Mouse (Mus musculus) kidney, embryonic 16.5 days (tissue): ENCODE data around the gene Ubxn1. TPM values are rescaled to one million over a fixed set of nuclear protein-coding genes. Genes with fewer than 3 reads are reported as not detected.

Experiments
- ATAC-seq: fragments of 200-750 bp; cut with Nextera tagmentation; 2 replicates; pipeline ENCODE4 v1.8.0; 2017; ENCODE audit warnings: moderate TSS enrichment; ENCODE audit not compliant: low FRiP score, low TSS enrichment
- H3K27ac ChIP-seq: fragments of 300-500 bp; sonication (generic); 2 replicates; pipeline ENCODE4 v1.5.1; 2014; ENCODE audit warnings: low read length
- H3K27me3 ChIP-seq: fragments of 300-500 bp; sonication (generic); 2 replicates; pipeline ENCODE4 v1.6.1; 2014; ENCODE audit warnings: low read length, control low read depth, mixed read lengths; ENCODE audit not compliant: insufficient read depth
- H3K36me3 ChIP-seq: fragments of 300-500 bp; sonication (generic); 2 replicates; pipeline ENCODE4 v1.6.1; 2014; ENCODE audit warnings: low read length, control low read depth, mixed read lengths; ENCODE audit not compliant: insufficient read depth
- H3K4me1 ChIP-seq: fragments of 300-500 bp; sonication (generic); 2 replicates; pipeline ENCODE4 v1.6.1; 2014; ENCODE audit warnings: low read length, control low read depth, mixed read lengths; ENCODE audit not compliant: insufficient read depth
- H3K4me2 ChIP-seq: fragments of 300-500 bp; sonication (generic); replicated peaks from 2 replicates; pipeline ENCODE4 v1.6.1; 2014; ENCODE audit warnings: low read depth, low read length
- H3K4me3 ChIP-seq: fragments of 300-500 bp; sonication (generic); 2 replicates; pipeline ENCODE4 v1.5.1; 2014; ENCODE audit warnings: mild to moderate bottlenecking, low read length
- H3K9ac ChIP-seq: fragments of 300-500 bp; sonication (generic); replicated peaks from 2 replicates; pipeline ENCODE4 v1.6.1; 2014; ENCODE audit warnings: low read length
- H3K9me3 ChIP-seq: fragments of 300-500 bp; sonication (generic); 2 replicates; pipeline ENCODE4 v1.6.1; 2016; ENCODE audit warnings: low read length, control low read depth
- WGBS: fragments of 180-500 bp; shearing (Covaris S2); extraction: QIAGEN DNeasy Blood & Tissue Kit; methylation state at CpG from one replicate; pipeline ENCODE4 v1.1.7; 2014; 5-methylcytosine and 5-hydroxymethylcytosine counted together
- microRNA-seq: library from miRNA; unstranded; fragments of <30 nt; microRNA quantifications from one replicate; pipeline ENCODE4, GENCODE M21; 2016
- polyA plus RNA-seq: library from polyadenylated mRNA; unstranded; fragments of >200 nt; fragmentation: Nextera tagmentation; extraction: Ambion mirVana; gene quantifications from 2 replicates; pipeline ENCODE4 v1.2.1, GENCODE M21; 2015

Gene Ubxn1
- polyA plus RNA-seq, 1 experiment from 2014 or later = 197 TPM

- peaks cover 25% of the 10 kb centered on the region for H3K36me3 ChIP-seq
- H3K4me1 ChIP-seq = peaks cover 16% of the 10 kb centered on the region
- peak within 1 kb of the TSS; percentile 96 for H3K27ac ChIP-seq
- WGBS = 2% methylated on average over 50 of the region's 50 CpGs
- no peaks in the 10 kb centered on the region for H3K9me3 ChIP-seq
- H3K4me3 ChIP-seq = peak within 1 kb of the TSS; percentile 81
- H3K4me2 ChIP-seq = peak within 1 kb of the TSS; percentile 56
- peak; percentile 99 for ATAC-seq
- H3K27me3 ChIP-seq = no peaks in the 10 kb centered on the region
- H3K9ac ChIP-seq = peak within 1 kb of the TSS; percentile 87
Measured at GRCm38 (mm10) chr19:8920073-8920736, 48.9 kb downstream of the Ubxn1 start, which contains the start of gene B3gat3. TSS of gene B3gat3 (plus strand) at chr19:8920374.

GRCm38 (mm10) chr19:8920836-8921291, 49.6 kb downstream of the Ubxn1 start:
- H3K36me3 ChIP-seq = peaks cover 25% of the 10 kb centered on the region
- H3K27ac ChIP-seq = peak overlapping the region; percentile 96
- H3K4me1 ChIP-seq = peaks cover 16% of the 10 kb centered on the region
- peak overlapping the region; percentile 56 for H3K4me2 ChIP-seq
- H3K9me3 ChIP-seq = no peaks in the 10 kb centered on the region
- no peaks in the 10 kb centered on the region for H3K27me3 ChIP-seq
- WGBS = 1% methylated on average over 6 of the region's 6 CpGs
- peak overlapping the region; percentile 87 for H3K9ac ChIP-seq
- peak; percentile 25; the same call in 1 of the 2 replicates for ATAC-seq
- peak overlapping the region; percentile 81 for H3K4me3 ChIP-seq

GRCm38 (mm10) chr19:8921741-8922140, 50.4 kb downstream of the Ubxn1 start:
- H3K4me1 ChIP-seq = peaks cover 16% of the 10 kb centered on the region
- no peaks in the 10 kb centered on the region for H3K27me3 ChIP-seq
- peaks cover 21% of the 10 kb centered on the region; the same call in 1 of the 2 replicates for H3K36me3 ChIP-seq
- H3K9ac ChIP-seq = peak overlapping the region; percentile 13; the same call in 1 of the 2 replicates
- no peak for ATAC-seq
- H3K4me3 ChIP-seq = no peak overlapping the region
- H3K4me2 ChIP-seq = peak overlapping the region; percentile 56; the same call in 1 of the 2 replicates
- WGBS = 80% methylated on average over 9 of the region's 9 CpGs
- H3K27ac ChIP-seq = no peak overlapping the region
- H3K9me3 ChIP-seq = no peaks in the 10 kb centered on the region

Small RNA genes within 50 kb of the gene (microRNA-seq; reads per million reads assigned to microRNA genes)
- gene Mir5136 = 0.79 reads per million

Other genes starting within 250 kb of the Ubxn1 start
- 0.11 and 0.14 TPM in 2 replicates for gene Chrm1, start 207.7 kb upstream of the Ubxn1 start, polyA plus RNA-seq
- gene Slc3a2, start 148.1 kb upstream of the Ubxn1 start, polyA plus RNA-seq = 141 and 146 TPM in 2 replicates
- gene Wdr74, start 135.7 kb upstream of the Ubxn1 start, polyA plus RNA-seq = 101 and 108 TPM in 2 replicates
- gene 1700092M07Rik, start 130.8 kb upstream of the Ubxn1 start, polyA plus RNA-seq = 1.9 and 2.0 TPM in 2 replicates
- 150 and 154 TPM in 2 replicates for gene Stx5a, start 130.1 kb upstream of the Ubxn1 start, polyA plus RNA-seq
- 213 and 218 TPM in 2 replicates for gene Nxf1, start 114.4 kb upstream of the Ubxn1 start, polyA plus RNA-seq
- 197 and 215 TPM in 2 replicates for gene Tmem223, start 100.5 kb upstream of the Ubxn1 start, polyA plus RNA-seq
- 89.4 and 92.5 TPM in 2 replicates for gene Tmem179b, start 97.0 kb upstream of the Ubxn1 start, polyA plus RNA-seq
- 37.2 and 39.0 TPM in 2 replicates for gene Taf6l, start 85.1 kb upstream of the Ubxn1 start, polyA plus RNA-seq
- 168 and 176 TPM in 2 replicates for gene Polr2g, start 72.9 kb upstream of the Ubxn1 start, polyA plus RNA-seq
- 6.2 and 6.4 TPM in 2 replicates for gene Zbtb3, start 68.9 kb upstream of the Ubxn1 start, polyA plus RNA-seq
- gene Ttc9c, start 52.2 kb upstream of the Ubxn1 start, polyA plus RNA-seq = 53.0 and 63.0 TPM in 2 replicates
- gene Hnrnpul2, start 51.5 kb upstream of the Ubxn1 start, polyA plus RNA-seq = 5.4 and 5.9 TPM in 2 replicates
- gene AC129217.1, start 41.7 kb upstream of the Ubxn1 start, polyA plus RNA-seq = not detected in 2 replicates
- gene Bscl2, start 34.0 kb upstream of the Ubxn1 start, polyA plus RNA-seq = 56.7 and 62.4 TPM in 2 replicates
- 3.2 and 5.4 TPM in 2 replicates for gene Gng3, start 32.3 kb upstream of the Ubxn1 start, polyA plus RNA-seq
- 0.75 and 1.0 TPM in 2 replicates for gene Lrrn4cl, start 20.7 kb upstream of the Ubxn1 start, polyA plus RNA-seq
- 69.3 and 71.4 TPM in 2 replicates for gene Uqcc3, start 9.4 kb downstream of the Ubxn1 start, polyA plus RNA-seq
- 78.4 and 84.3 TPM in 2 replicates for gene Lbhd1, start 12.2 kb downstream of the Ubxn1 start, polyA plus RNA-seq
- gene Gm49403, start 12.4 kb downstream of the Ubxn1 start, polyA plus RNA-seq = not detected in 2 replicates
- gene 1810009A15Rik, start 17.4 kb downstream of the Ubxn1 start, polyA plus RNA-seq = 93.0 and 94.3 TPM in 2 replicates
- gene Gm49416, start 17.4 kb downstream of the Ubxn1 start, polyA plus RNA-seq = 1.2 TPM in 1 of 2 replicates, not detected in the other
- 49.5 and 53.1 TPM in 2 replicates for gene Ints5, start 21.5 kb downstream of the Ubxn1 start, polyA plus RNA-seq
- gene Ganab, start 26.6 kb downstream of the Ubxn1 start, polyA plus RNA-seq = 146 and 151 TPM in 2 replicates
- gene B3gat3, start 48.9 kb downstream of the Ubxn1 start, polyA plus RNA-seq = 51.1 and 53.5 TPM in 2 replicates
- 4.3 and 4.5 TPM in 2 replicates for gene Rom1, start 57.9 kb downstream of the Ubxn1 start, polyA plus RNA-seq
- 33.2 and 34.1 TPM in 2 replicates for gene Eml3, start 58.1 kb downstream of the Ubxn1 start, polyA plus RNA-seq
- 179 and 180 TPM in 2 replicates for gene Mta2, start 70.4 kb downstream of the Ubxn1 start, polyA plus RNA-seq
- gene Tut1, start 82.4 kb downstream of the Ubxn1 start, polyA plus RNA-seq = 36.0 and 38.3 TPM in 2 replicates
- 436 and 455 TPM in 2 replicates for gene Eef1g, start 95.5 kb downstream of the Ubxn1 start, polyA plus RNA-seq
- gene Ahnak, start 117.8 kb downstream of the Ubxn1 start, polyA plus RNA-seq = 14.0 and 14.4 TPM in 2 replicates
- gene Scgb1a1, start 216.5 kb downstream of the Ubxn1 start, polyA plus RNA-seq = 0.76 TPM in 1 of 2 replicates, not detected in the other